Mouse (Mus musculus) stomach, postnatal 0 days (tissue): ENCODE data around the gene Cdh12.

ENCODE experiments used
- CTCF ChIP-seq: IDR thresholded peaks from 2 replicates; pipeline ENCODE4 v1.5.1; 2016; ENCODE audit warnings: antibody characterized with exemption, low read depth, mild to moderate bottlenecking, moderate library complexity
- EP300 ChIP-seq: optimal IDR thresholded peaks from 2 replicates; pipeline ENCODE3; 2016; ENCODE audit warnings: antibody characterized with exemption

DNA sequence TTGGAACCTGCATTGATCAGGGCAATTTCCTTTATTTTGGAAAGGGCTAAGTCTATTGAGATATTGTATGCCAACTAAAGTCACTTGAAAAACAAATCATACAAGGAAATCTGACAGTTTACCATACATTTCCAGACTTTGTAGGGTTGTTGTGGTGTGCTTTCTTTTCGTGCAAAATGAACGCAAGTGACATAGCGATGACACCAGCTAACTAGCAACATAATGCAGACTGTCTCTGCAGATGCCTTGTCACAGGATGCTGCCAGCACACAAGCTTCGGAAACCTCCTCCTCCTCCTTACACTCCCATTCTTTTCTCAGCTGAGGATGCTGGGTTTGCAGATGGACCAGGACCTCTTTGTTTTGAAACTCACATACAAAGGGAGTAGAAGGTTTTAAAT lies 731.1 kb downstream of the Cdh12 start:
- TF ChIP-seq CTCF (no peak), EP300 (no peak)
